Mouse (Mus musculus): ENCODE results near the gene Gpr156.

GRCm38 (mm10) chr16:37901318-37901717 lies 15.0 kb upstream of the Gpr156 start:
- TF ChIP-seq CTCF (IDR thresholded peaks at IDR 0.05) (no peak), EP300 (IDR thresholded peaks at IDR 0.05) (no peak)

Data from lung, postnatal 0 days (tissue).